Mouse (Mus musculus): ENCODE measurements around the gene Emc10. TPM values are rescaled to one million over a fixed set of nuclear protein-coding genes. Genes with fewer than 3 reads are reported as not detected.

Emc10 gene
- polyA plus RNA-seq, 1 experiment = 188 TPM

- Histone ChIP-seq H3K36me3 (ENCODE audit: control insufficient read depth, insufficient read depth, low read length) (peaks cover 12% of the 10 kb centered on the region), H3K4me1 (ENCODE audit: control insufficient read depth, insufficient read depth, insufficient read length) (no peaks in the 10 kb centered on the region), H3K27ac (ENCODE audit: insufficient read depth, low read length) (no peak overlapping the region), H3K27me3 (ENCODE audit: control insufficient read depth, insufficient read depth, low read length) (no peaks in the 10 kb centered on the region), H3K4me3 (ENCODE audit: extremely low read depth, insufficient read depth, insufficient read length) (no peak overlapping the region)
- TF ChIP-seq CTCF (IDR thresholded peaks at IDR 0.05; ENCODE audit: extremely low read depth, insufficient read depth, insufficient read length, insufficient replicate concordance) (no peak), POLR2A (IDR thresholded peaks at IDR 0.05; ENCODE audit: low read depth, low read length) (no peak)
- no peak for DNase-seq (ENCODE audit: low read depth in 1 of 2, low spot score in 2 of 2)
- WGBS = 73% methylated on average over 7 of the region's 7 CpGs
Measured at GRCm38 (mm10) chr7:44485572-44486195, 10.6 kb downstream of the Emc10 start.

- peak; percentile 60 to 67 for DNase-seq (ENCODE audit: low read depth in 1 of 2, low spot score in 2 of 2)
- Histone ChIP-seq H3K4me3 (ENCODE audit: extremely low read depth, insufficient read depth, insufficient read length) (no peak overlapping the region), H3K36me3 (ENCODE audit: control insufficient read depth, insufficient read depth, low read length) (peaks cover 7% of the 10 kb centered on the region; the same call in 1 of the 2 replicates), H3K27me3 (ENCODE audit: control insufficient read depth, insufficient read depth, low read length) (no peaks in the 10 kb centered on the region), H3K27ac (ENCODE audit: insufficient read depth, low read length) (no peak overlapping the region), H3K4me1 (ENCODE audit: control insufficient read depth, insufficient read depth, insufficient read length) (no peaks in the 10 kb centered on the region)
- 47% methylated on average over 5 of the region's 5 CpGs for WGBS
- TF ChIP-seq POLR2A (IDR thresholded peaks at IDR 0.05; ENCODE audit: low read depth, low read length) (no peak), CTCF (IDR thresholded peaks at IDR 0.05; ENCODE audit: extremely low read depth, insufficient read depth, insufficient read length, insufficient replicate concordance) (peak; percentile 89; the same call in 1 of the 2 replicates)
Measured at GRCm38 (mm10) chr7:44484841-44485571, 11.3 kb downstream of the Emc10 start.

- WGBS = 95% methylated on average over 1 of the region's 1 CpGs
- TF ChIP-seq POLR2A (IDR thresholded peaks at IDR 0.05; ENCODE audit: low read depth, low read length) = no peak
- no peak for TF ChIP-seq CTCF (IDR thresholded peaks at IDR 0.05; ENCODE audit: extremely low read depth, insufficient read depth, insufficient read length, insufficient replicate concordance)
- no peak overlapping the region for H3K27ac ChIP-seq (ENCODE audit: insufficient read depth, low read length)
- no peak overlapping the region for H3K4me3 ChIP-seq (ENCODE audit: extremely low read depth, insufficient read depth, insufficient read length)
- H3K36me3 ChIP-seq (ENCODE audit: control insufficient read depth, insufficient read depth, low read length) = peaks cover 4% of the 10 kb centered on the region; the same call in 1 of the 2 replicates
- no peaks in the 10 kb centered on the region for H3K4me1 ChIP-seq (ENCODE audit: control insufficient read depth, insufficient read depth, insufficient read length)
- no peaks in the 10 kb centered on the region for H3K27me3 ChIP-seq (ENCODE audit: control insufficient read depth, insufficient read depth, low read length)
- no peak for DNase-seq (ENCODE audit: low read depth in 1 of 2, low spot score in 2 of 2)
Measured at GRCm38 (mm10) chr7:44484109-44484508, 12.2 kb downstream of the Emc10 start.

GRCm38 (mm10) chr7:44482836-44483435, 13.4 kb downstream of the Emc10 start:
- DNase-seq (ENCODE audit: low read depth in 1 of 2, low spot score in 2 of 2) = no peak
- Histone ChIP-seq H3K27me3 (ENCODE audit: control insufficient read depth, insufficient read depth, low read length) (no peaks in the 10 kb centered on the region), H3K27ac (ENCODE audit: insufficient read depth, low read length) (no peak overlapping the region), H3K4me3 (ENCODE audit: extremely low read depth, insufficient read depth, insufficient read length) (no peak overlapping the region), H3K4me1 (ENCODE audit: control insufficient read depth, insufficient read depth, insufficient read length) (no peaks in the 10 kb centered on the region), H3K36me3 (ENCODE audit: control insufficient read depth, insufficient read depth, low read length) (peaks cover 3% of the 10 kb centered on the region; the same call in 1 of the 2 replicates)
- WGBS = 65% methylated on average over 3 of the region's 3 CpGs
- TF ChIP-seq CTCF (IDR thresholded peaks at IDR 0.05; ENCODE audit: extremely low read depth, insufficient read depth, insufficient read length, insufficient replicate concordance) = no peak
- no peak for TF ChIP-seq POLR2A (IDR thresholded peaks at IDR 0.05; ENCODE audit: low read depth, low read length)

- DNase-seq (ENCODE audit: low read depth in 1 of 2, low spot score in 2 of 2) = no peak
- Histone ChIP-seq H3K4me3 (ENCODE audit: extremely low read depth, insufficient read depth, insufficient read length) (no peak overlapping the region), H3K27ac (ENCODE audit: insufficient read depth, low read length) (no peak overlapping the region), H3K27me3 (ENCODE audit: control insufficient read depth, insufficient read depth, low read length) (peaks cover 5% of the 10 kb centered on the region; the same call in 1 of the 2 replicates), H3K4me1 (ENCODE audit: control insufficient read depth, insufficient read depth, insufficient read length) (no peaks in the 10 kb centered on the region), H3K36me3 (ENCODE audit: control insufficient read depth, insufficient read depth, low read length) (no peaks in the 10 kb centered on the region)
- 31% methylated on average over 5 of the region's 5 CpGs for WGBS
- TF ChIP-seq CTCF (IDR thresholded peaks at IDR 0.05; ENCODE audit: extremely low read depth, insufficient read depth, insufficient read length, insufficient replicate concordance) (no peak), POLR2A (IDR thresholded peaks at IDR 0.05; ENCODE audit: low read depth, low read length) (no peak)
Measured at GRCm38 (mm10) chr7:44475046-44475614, 21.2 kb downstream of the Emc10 start.

- no peaks in the 10 kb centered on the region for H3K4me1 ChIP-seq (ENCODE audit: control insufficient read depth, insufficient read depth, insufficient read length)
- peaks cover 5% of the 10 kb centered on the region; the same call in 1 of the 2 replicates for H3K27me3 ChIP-seq (ENCODE audit: control insufficient read depth, insufficient read depth, low read length)
- TF ChIP-seq POLR2A (IDR thresholded peaks at IDR 0.05; ENCODE audit: low read depth, low read length) (no peak), CTCF (IDR thresholded peaks at IDR 0.05; ENCODE audit: extremely low read depth, insufficient read depth, insufficient read length, insufficient replicate concordance) (no peak)
- WGBS = 49% methylated on average over 4 of the region's 4 CpGs
- H3K36me3 ChIP-seq (ENCODE audit: control insufficient read depth, insufficient read depth, low read length) = no peaks in the 10 kb centered on the region
- no peak overlapping the region for H3K27ac ChIP-seq (ENCODE audit: insufficient read depth, low read length)
- H3K4me3 ChIP-seq (ENCODE audit: extremely low read depth, insufficient read depth, insufficient read length) = no peak overlapping the region
- DNase-seq (ENCODE audit: low read depth in 1 of 2, low spot score in 2 of 2) = no peak
Measured at GRCm38 (mm10) chr7:44474419-44474818, 21.9 kb downstream of the Emc10 start.

Data from spleen, adult 2 months (tissue).